ENCODE assay signal across 29 mouse cellular contexts in the genomic region with DNA sequence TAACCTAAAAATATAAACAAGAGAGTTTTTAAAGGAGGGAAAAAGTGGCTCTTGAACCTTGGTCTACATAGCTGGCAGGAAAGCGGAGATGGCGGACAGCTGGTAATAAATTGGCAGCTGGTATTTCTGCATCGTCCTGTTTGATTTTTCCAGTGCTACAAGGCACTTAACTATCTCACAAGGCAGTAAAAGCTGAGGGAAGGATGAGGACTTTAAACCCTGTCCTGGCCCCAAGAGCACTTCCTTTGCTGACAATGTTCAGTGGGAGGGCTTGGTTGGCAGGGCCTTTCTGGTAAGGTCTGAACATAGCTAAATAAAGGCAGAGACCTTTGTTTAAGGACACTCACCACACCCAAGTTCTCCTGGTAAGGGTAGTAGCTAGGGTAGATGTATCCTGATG. TPM values are rescaled to one million over a fixed set of nuclear protein-coding genes. Genes with fewer than 3 reads are reported as not detected.
A peak's percentile ranks its signal among the peaks of the same experiment; 100 is the strongest.
DNase-seq lines count a peak whose midpoint lies in the region; ATAC-seq lines count a peak whose summit lies in the region.
"Had no signal": no experiment of that assay in that cellular context is flagged by ENCODE, and none has a peak within 500 bp of the region (broad histone marks: within the 10 kb centered on the region; RNA-seq: fewer than 3 reads in every experiment).

No protein-coding gene starts in this region.

- H3K36me3 ChIP-seq in intestine, embryonic 15.5 days, result no peaks in the 10 kb centered on the region
- H3K36me3 ChIP-seq in intestine, embryonic 16.5 days (ENCODE audit: control insufficient read depth, insufficient read depth, low read length), result no peaks in the 10 kb centered on the region
- H3K36me3 ChIP-seq: embryonic facial prominence, embryonic 13.5 days; embryonic facial prominence, embryonic 15.5 days; forebrain, embryonic 10.5 days; forebrain, embryonic 12.5 days had no signal

- WGBS in intestine, embryonic 15.5 days, result 43% methylated on average over 3 of the region's 3 CpGs
- 48% methylated on average over 3 of the region's 3 CpGs for WGBS in intestine, embryonic 16.5 days
- 33% methylated on average over 3 of the region's 3 CpGs for WGBS in large intestine, adult 2 months

- no peak overlapping the region for H3K4me3 ChIP-seq in intestine, embryonic 15.5 days (replicated peaks)
- no peak overlapping the region for H3K4me3 ChIP-seq in intestine, embryonic 16.5 days (ENCODE audit: low read length)
- H3K4me3 ChIP-seq: embryonic facial prominence, embryonic 13.5 days; embryonic facial prominence, embryonic 15.5 days; erythroblast, embryonic 14.5 days; forebrain, embryonic 10.5 days; forebrain, embryonic 12.5 days had no signal

- no peaks in the 10 kb centered on the region for H3K27me3 ChIP-seq in intestine, embryonic 15.5 days (replicated peaks)
- no peaks in the 10 kb centered on the region for H3K27me3 ChIP-seq in intestine, embryonic 16.5 days (replicated peaks; ENCODE audit: control insufficient read depth, insufficient read depth, low read length)
- H3K27me3 ChIP-seq: embryonic facial prominence, embryonic 13.5 days; embryonic facial prominence, embryonic 15.5 days; forebrain, embryonic 12.5 days had no signal

- H3K4me2 ChIP-seq in intestine, embryonic 15.5 days (replicated peaks), result no peak overlapping the region
- no peak overlapping the region for H3K4me2 ChIP-seq in intestine, embryonic 16.5 days (ENCODE audit: low read depth, low read length)
- H3K4me2 ChIP-seq: embryonic facial prominence, embryonic 13.5 days; embryonic facial prominence, embryonic 15.5 days; forebrain, embryonic 12.5 days had no signal

- H3K9ac ChIP-seq in intestine, embryonic 15.5 days, result no peak overlapping the region
- H3K9ac ChIP-seq in intestine, embryonic 16.5 days (ENCODE audit: low read depth, low read length), result no peak overlapping the region
- H3K9ac ChIP-seq: embryonic facial prominence, embryonic 13.5 days; embryonic facial prominence, embryonic 15.5 days; forebrain, embryonic 12.5 days had no signal

- peak overlapping the region; percentile 22; the same call in 1 of the 2 replicates for H3K27ac ChIP-seq in intestine, embryonic 15.5 days
- H3K27ac ChIP-seq in intestine, embryonic 16.5 days (ENCODE audit: low read length), result peak overlapping the region; percentile 46; the same call in 1 of the 2 replicates
- H3K27ac ChIP-seq: embryonic facial prominence, embryonic 13.5 days; embryonic facial prominence, embryonic 15.5 days; forebrain, embryonic 10.5 days; forebrain, embryonic 12.5 days had no signal

- ATAC-seq in intestine, embryonic 15.5 days, result peak; percentile 92
- ATAC-seq in intestine, embryonic 16.5 days, result peak; percentile 94
- ATAC-seq: forebrain, embryonic 14.5 days had no signal

- peak; percentile 80 for DNase-seq in large intestine, adult 2 months (ENCODE audit: low read depth, low spot score)
- no peak for DNase-seq in layer of hippocampus, adult 18-20 months (ENCODE audit: low spot score in 2 of 2)
- DNase-seq in lung, postnatal 4 days, result no peak
- no peak for DNase-seq in kidney, postnatal 36 days
- DNase-seq: adrenal gland, adult 2 months; adrenal gland, postnatal 10 days; adrenal gland, postnatal 25 days; cerebellum, adult 11 months; cerebellum, adult 18-20 months; cerebellum, adult 8-10 months; cerebellum, adult 9-11 months; cerebellum, postnatal 14 days; cerebellum, postnatal 36 days; embryo, embryonic 11 days had no signal

- 0 out of 2 replicates have a peak, but pooled peaks cover 4% of the 10 kb centered on the region for H3K4me1 ChIP-seq in intestine, embryonic 15.5 days (replicated peaks)
- peaks cover 7% of the 10 kb centered on the region for H3K4me1 ChIP-seq in intestine, embryonic 16.5 days (ENCODE audit: control insufficient read depth, insufficient read depth, low read length)
- H3K4me1 ChIP-seq: embryonic facial prominence, embryonic 13.5 days; embryonic facial prominence, embryonic 15.5 days; forebrain, embryonic 10.5 days; forebrain, embryonic 12.5 days had no signal

- H3K9me3 ChIP-seq in intestine, embryonic 15.5 days, result no peaks in the 10 kb centered on the region
- H3K9me3 ChIP-seq in intestine, embryonic 16.5 days (ENCODE audit: control insufficient read depth, low read length), result no peaks in the 10 kb centered on the region
- H3K9me3 ChIP-seq: embryonic facial prominence, embryonic 13.5 days; embryonic facial prominence, embryonic 15.5 days; forebrain, embryonic 10.5 days; forebrain, embryonic 12.5 days had no signal

RNA-seq across cellular contexts. Expression of gene Ms4a8a, which starts 10.5 kb away (rescaled TPM):
- 21.8 and 23.7 TPM in 2 replicates for polyA plus RNA-seq in intestine, embryonic 15.5 days (2015; fragmentation: Nextera tagmentation; extraction: Ambion mirVana)
- polyA plus RNA-seq in intestine, embryonic 16.5 days (2015; fragmentation: Nextera tagmentation; extraction: Ambion mirVana), result 37.6 and 39.5 TPM in 2 replicates
- polyA plus RNA-seq in large intestine, adult 2 months (2012; rRNA removed), result 542 and 606 TPM in 2 replicates
- total RNA-seq in layer of hippocampus, adult 18-20 months (2021), result under 1 TPM in 1 of 2 experiments, not detected in 1; 0.30 TPM
- total RNA-seq: common myeloid progenitor, adult 5-6 weeks; ES-E14; MEL had no signal
- polyA plus RNA-seq: brain, embryonic 14.5 days; C2C12; embryonic facial prominence, embryonic 11.5 days; embryonic facial prominence, embryonic 13.5 days; embryonic facial prominence, embryonic 15.5 days; erythroblast, embryonic 14.5 days; forebrain, embryonic 10.5 days; forebrain, embryonic 12.5 days; forebrain, embryonic 14.5 days had no signal

RNA-seq across cellular contexts. Expression of gene Ms4a18, which starts 52.5 kb away (rescaled TPM):
- polyA plus RNA-seq in intestine, embryonic 15.5 days (2015; fragmentation: Nextera tagmentation; extraction: Ambion mirVana), result 33.2 and 37.9 TPM in 2 replicates
- 40.6 and 41.9 TPM in 2 replicates for polyA plus RNA-seq in intestine, embryonic 16.5 days (2015; fragmentation: Nextera tagmentation; extraction: Ambion mirVana)
- polyA plus RNA-seq in large intestine, adult 2 months (2012; rRNA removed), result 103 and 159 TPM in 2 replicates
- not detected for total RNA-seq in layer of hippocampus, adult 18-20 months (2021)
- total RNA-seq: adrenal gland, adult 2 months; adrenal gland, postnatal 10 days; adrenal gland, postnatal 25 days; adrenal gland, postnatal 4 days; common myeloid progenitor, adult 5-6 weeks; ES-E14; MEL had no signal
- polyA plus RNA-seq: adrenal gland, adult 2 months; brain, embryonic 14.5 days; C2C12; embryonic facial prominence, embryonic 11.5 days; embryonic facial prominence, embryonic 13.5 days; embryonic facial prominence, embryonic 15.5 days; erythroblast, embryonic 14.5 days; forebrain, embryonic 10.5 days; forebrain, embryonic 12.5 days; forebrain, embryonic 14.5 days had no signal

Comparison
In these comparisons a context has a peak if more than half of its experiments do, and no peak if none do; other contexts are left out.
1. RNA of gene Ms4a8a, which starts 10.5 kb away (polyA plus RNA-seq): 542 to 606 TPM in large intestine, adult 2 months; 37.6 to 39.5 TPM in intestine, embryonic 16.5 days and 21.8 to 23.7 TPM in intestine, embryonic 15.5 days; every median in the first group is over 10 times any median in the second.